Mouse (Mus musculus): Measurements from ENCODE around the gene F2.

GRCm38 (mm10) chr2:91622356-91622755 is 13.9 kb downstream of the F2 start:
- TF ChIP-seq EP300 (IDR thresholded peaks at IDR 0.05; ENCODE audit: low read depth) (no peak), CTCF (IDR thresholded peaks at IDR 0.05; ENCODE audit: low read depth) (no peak)
